Mouse (Mus musculus): Measurements from ENCODE around the gene Gdf3.

GRCm38 (mm10) chr6:122635315-122635714 lies 25.4 kb upstream of the Gdf3 start:
- TF ChIP-seq POLR2A (IDR thresholded peaks at IDR 0.05; ENCODE audit: low read depth, low read length) (no peak), CTCF (IDR thresholded peaks at IDR 0.05; ENCODE audit: extremely low read depth, insufficient read length, insufficient replicate concordance, low read depth, low read length) (no peak)
